Mouse (Mus musculus) frontal cortex, postnatal 25 days (tissue): ENCODE measurements around the gene Rnf222.
A peak's percentile ranks its signal among the peaks of the same experiment; 100 is the strongest.

Source experiments
- DNase-seq, 2 experiments: peaks; one replicate each; pipeline ENCODE4 v3.0.0; 2022; ENCODE audit warnings: low spot score in 2 of 2

The Rnf222 gene

DNA sequence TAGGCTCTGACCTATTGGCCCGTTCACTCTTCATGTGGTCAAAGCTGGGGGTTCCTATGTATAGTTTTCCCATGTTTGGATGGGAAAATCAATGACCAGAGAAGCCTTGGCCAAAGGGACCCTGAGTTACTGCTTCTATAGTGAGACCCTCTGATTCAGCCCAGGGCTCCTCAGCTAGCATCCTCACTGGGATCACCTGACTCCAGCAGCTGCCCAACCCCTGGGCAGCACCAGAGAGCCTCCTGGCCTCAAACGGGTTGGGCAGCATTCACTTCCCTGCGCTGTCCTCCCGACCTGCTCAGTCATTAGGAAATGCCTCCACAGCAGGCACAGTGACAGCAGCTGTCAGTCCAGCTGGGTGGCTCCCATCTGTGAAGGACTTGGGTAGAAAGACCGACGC is at the start of gene Rnf222:
TSS of gene Rnf222 (plus strand) at position 301 of the 400 bp plus-strand sequence.
- DNase-seq, result no peak

- DNase-seq, result no peak
Measured at GRCm38 (mm10) chr11:68839606-68840005, 48.7 kb upstream of the Rnf222 start.

DNA sequence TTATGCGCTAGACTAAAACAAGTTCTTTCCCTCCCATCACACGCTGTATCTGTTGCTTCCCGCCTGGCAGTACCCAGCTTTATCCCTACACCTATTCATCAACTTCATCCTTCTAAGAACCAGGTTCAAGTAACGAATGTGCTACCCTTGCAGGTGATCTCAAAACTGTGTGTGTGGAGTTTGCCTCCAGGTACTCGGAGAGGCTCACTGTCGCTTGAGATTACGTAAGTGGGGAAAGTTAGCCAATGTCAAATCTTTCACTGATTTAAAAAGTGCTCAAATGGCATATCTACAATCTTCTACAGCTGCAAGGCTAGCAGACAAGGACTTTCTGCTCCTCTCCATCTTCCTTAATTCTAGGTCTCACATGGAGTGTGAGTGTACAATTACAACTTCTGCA is 37.5 kb upstream of the Rnf222 start:
- DNase-seq, result no peak

GRCm38 (mm10) chr11:68851644-68852485 is 36.5 kb upstream of the Rnf222 start:
- no peak for DNase-seq

DNA sequence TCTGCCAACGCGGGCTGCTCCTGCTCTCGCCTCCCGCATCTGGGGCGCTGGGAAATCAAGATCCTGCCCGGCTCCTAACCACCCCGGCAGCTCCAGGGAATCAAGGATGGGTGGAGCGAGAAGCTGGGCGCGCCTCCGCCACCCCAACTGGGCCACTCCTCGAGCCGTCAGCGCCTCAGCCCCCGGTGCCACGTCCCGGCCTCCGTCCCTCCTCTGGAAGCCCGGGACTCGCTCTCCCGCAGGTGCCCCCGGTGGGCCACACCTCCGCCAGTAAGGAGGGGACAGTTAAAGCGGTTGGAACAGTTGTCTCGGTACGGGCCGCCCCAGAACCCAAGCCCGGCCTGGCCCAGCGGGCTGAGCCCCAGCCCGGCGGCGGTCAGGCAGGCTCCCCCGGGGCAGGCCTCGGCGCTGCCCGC is 35.9 kb upstream of the Rnf222 start:
- DNase-seq, result no peak

- DNase-seq, result peak; percentile 98 to 99
Measured at GRCm38 (mm10) chr11:68852932-68853409, 35.4 kb upstream of the Rnf222 start.

DNA sequence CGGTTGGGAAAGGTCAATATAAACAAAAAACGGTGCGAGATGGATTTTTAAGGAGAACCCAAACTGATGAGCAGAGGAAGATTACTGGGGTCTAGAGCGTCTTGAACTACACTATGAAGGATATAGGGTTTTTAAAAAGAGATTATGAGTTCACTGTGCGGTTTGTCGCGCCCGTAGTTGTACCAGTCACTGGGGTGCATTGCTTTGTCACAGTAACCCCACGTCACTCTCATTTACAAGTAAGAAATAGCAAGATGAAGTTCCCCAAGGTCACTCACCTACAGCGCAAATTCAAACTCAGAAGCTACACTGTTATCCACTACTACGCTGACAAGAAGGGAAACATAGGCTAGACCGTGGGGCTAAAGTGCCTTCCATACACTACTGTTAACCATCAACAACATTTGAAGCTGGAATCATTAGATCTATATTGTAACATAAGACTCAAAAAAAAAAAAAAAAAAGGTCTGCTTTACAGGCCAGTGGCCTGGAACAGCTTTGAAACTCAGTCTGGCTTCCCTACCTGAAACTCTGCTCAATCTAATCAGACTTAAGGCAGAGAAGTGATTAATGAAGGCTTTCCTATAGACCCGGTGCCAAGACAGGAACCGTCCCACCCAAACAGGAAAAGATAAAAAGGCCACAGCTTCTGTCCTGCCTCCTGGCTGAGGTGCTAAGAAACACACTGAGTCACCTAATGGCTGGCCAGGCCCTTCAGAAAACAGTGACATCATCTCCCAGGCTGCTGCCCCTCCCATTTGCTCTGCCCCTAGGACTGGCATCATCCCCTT is 34.5 kb upstream of the Rnf222 start:
- no peak for DNase-seq

DNA sequence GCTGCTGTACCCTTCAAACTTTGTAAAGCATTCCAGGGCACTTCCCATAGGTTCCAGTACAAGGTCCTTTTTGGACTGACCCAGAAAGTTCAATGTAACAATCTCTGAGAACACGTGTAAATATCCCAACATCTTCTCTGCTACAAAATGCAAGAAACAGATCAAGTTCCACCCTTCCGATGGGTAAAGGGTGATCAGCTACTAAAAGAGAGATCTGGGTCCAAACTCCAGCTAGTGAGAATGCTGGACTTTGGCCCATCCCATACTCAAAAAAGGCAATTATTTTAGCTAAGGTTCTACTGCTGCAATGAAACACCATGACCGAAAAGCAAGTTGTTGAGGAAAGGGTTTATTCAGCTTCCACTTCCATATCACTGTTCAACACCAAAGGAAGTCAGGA is 33.7 kb upstream of the Rnf222 start:
- DNase-seq, result no peak

- no peak for DNase-seq
Measured at GRCm38 (mm10) chr11:68857329-68857728, 31.0 kb upstream of the Rnf222 start.

DNA sequence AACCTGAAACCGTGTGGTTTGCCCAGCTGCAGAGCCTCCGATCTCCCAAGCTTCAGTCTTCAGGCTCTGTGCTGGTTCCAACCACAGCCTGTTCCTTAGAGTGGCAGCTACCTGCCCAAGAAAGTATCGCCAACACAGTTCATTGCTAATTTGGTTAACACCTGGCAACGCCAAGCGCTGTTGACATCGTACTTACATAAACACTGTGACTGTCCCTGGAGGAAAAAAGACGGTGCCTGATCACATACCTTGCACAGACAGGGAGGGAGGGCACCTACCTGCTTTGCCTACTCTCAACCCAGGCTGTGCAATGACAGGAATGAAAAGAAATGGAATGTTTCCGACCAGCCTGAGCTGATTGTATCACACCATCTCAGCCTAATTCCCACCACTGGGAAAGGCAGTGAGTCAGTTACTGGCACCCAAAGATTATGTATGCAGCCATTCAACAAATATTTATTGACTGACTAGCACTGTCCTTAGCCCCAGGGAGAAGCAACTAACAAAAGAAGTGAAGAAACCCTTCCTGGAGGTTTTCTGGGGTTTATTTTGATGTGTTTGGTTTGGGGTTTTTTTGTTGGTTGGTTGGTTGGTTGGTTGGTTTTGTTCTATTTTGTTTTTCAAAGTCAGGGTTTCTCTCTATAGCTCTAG is 28.3 kb upstream of the Rnf222 start:
- no peak for DNase-seq

DNA sequence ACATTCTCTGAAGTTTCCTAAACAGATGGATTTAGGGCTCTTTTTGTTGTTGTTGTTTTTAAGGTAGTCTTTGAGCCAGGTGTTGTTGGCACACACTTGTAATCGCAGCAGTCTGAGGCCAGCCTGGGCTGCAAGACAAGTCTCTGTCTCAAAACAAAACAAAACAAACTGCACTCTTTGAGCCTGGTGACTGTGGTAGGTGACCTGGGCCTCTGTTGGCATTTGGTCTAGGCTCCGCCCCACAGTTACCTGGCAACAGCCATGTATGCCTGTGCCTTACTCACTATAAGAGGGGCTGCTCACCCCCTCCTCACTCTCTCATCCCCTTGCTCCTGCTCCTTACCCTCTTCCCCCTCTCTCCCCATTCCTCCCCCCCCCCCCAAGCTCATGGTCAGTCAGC is 26.1 kb upstream of the Rnf222 start:
- DNase-seq, result no peak

DNA sequence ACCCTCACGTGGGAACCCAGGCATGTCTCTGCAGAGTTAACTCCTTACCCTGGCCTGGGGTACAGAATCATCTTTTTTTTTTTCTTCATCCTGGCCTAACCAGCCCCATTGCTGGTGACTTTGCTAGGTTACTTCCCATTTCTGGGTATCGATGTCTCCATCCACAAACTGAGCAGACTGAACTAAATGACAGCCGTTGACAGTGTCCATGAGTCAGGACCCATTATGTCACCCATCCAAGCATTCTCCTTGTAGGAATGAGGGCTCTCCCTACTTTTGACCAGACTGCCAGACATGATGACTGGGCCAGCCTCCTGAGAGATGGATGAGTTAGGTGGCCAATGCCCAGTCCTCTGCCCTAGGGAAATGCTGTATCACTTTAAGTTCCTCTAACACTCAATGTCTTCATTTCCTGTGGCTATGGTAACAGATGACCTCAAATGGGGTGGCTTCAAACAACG is 24.7 kb upstream of the Rnf222 start:
- no peak for DNase-seq

- DNase-seq, result no peak
Measured at GRCm38 (mm10) chr11:68864544-68865189, 23.7 kb upstream of the Rnf222 start.

- no peak for DNase-seq
Measured at GRCm38 (mm10) chr11:68871277-68871676, 17.1 kb upstream of the Rnf222 start.

- no peak for DNase-seq
Measured at GRCm38 (mm10) chr11:68871748-68872147, 16.6 kb upstream of the Rnf222 start, which contains the start of gene Ndel1. TSS of gene Ndel1 (minus strand) at chr11:68871858.

GRCm38 (mm10) chr11:68874841-68875240 is 13.5 kb upstream of the Rnf222 start:
- no peak for DNase-seq

DNA sequence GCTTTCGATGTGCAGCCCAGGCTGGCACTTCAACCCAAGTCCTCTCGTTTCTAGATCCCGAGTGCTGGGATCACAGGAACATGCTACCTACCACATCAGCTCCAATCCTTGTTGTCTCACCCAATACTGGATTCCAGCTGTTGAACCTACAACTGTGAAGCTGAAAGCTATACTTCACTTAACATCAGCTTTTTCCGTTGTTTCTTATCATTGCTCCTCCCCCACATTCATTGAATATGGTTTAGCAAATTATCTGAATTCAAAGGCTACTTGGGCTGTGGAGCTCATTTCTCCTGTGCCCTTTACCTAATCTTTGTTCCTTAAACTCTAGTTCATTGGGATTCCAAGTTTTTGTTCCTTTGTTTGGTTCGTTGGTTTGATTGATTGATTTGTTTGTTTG is 9.5 kb upstream of the Rnf222 start:
- no peak for DNase-seq

DNA sequence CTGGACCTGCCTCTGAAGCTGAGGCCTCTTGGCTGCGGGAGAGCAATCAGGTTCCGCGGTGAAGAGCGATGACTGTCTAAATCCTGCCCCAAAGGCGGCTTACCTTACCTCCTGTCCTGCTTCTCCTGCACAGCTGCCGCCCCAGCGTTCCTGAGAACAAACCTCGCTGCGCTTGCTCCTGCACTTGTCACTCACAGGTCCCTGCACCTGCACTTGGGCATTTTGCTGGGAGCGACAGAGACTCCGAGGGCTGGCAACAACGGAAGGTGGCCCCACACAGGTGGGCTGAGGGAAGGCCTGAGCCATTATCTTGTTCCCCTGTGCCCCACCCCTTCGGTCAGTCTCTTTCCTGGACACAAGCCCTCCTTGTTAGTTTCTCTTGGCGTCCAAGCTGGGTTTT is 6.2 kb upstream of the Rnf222 start:
- no peak for DNase-seq

DNA sequence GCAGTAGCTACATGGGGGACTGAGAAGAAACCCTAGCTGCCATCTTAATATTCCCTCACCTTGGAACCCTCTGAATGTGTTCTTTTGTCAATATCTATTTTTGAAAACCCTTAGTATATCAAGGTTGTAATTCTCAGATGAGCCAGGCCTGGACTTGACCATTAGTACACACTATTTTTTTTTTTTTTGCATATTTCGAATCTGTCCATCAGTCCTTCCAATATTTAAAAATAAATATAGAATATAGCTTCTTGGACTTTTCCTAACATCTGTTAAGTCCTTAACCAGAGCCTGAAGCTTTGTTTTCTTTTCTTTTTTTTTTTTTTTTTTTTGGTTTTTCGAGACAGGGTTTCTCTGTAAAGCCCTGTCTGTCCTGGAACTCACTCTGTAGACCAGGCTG is 4.5 kb upstream of the Rnf222 start:
- DNase-seq, result no peak

DNA sequence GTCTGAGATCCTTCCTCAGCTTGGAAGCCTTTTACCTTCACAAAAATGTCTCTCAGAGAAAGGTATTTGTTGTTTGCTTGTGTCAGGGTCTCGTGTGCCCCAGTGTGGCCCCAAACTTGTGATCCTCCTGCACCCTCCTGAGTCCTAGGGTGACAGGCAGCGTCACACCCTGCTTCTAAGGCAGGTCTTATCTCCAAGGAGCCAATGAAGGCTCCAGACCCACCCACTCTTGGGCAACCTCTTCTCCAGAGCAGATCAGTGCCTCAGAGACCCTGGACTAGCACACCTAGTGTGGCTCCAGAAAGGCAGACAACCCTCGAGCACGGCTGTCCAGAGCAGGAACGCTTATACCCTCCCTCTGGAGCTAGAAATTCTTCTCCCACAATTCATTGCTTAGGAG is 4.0 kb upstream of the Rnf222 start:
- no peak for DNase-seq

DNA sequence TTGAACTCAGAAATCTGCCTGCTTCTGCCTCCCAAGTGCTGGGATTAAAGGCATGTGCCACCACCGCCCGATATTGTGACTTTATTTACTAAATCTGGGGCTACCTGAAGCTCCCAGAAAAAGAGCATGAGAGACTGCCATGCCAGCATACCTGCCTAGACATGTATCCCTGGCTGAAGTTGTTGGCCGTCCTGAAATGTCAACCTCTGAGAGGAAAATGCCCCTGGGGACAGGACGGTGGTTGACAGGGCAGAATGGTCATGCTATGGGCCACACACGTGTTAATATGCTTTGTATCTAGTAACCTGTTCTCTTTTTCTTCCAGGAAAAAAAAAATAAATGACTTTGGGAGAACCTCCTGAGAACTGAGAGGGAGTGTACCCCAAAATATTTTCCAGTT is 2.3 kb upstream of the Rnf222 start:
- no peak for DNase-seq

DNA sequence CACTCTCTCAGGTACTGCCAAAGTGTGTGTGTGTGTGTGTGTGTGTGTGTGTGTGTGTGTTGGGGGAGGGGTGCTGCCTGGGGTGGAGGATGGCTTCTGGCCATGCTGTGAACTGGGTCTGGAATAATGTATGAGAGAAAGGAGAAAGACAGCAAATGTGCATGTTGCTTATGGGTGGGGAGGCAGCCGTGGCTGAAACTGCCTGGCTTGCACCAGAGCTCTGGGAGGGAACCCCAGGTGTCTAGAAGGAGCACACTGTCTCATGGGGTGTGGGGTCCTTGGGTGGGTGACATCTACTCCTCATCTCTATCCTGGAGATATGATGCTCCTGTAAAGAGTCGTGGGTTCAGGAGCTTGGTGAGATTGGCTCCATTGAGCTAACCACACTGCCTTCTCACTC is 300 bp downstream of the Rnf222 start:
- no peak for DNase-seq
